ENCODE assay signal across 7 mouse cellular contexts in genomic region chr11:50290486-50291225, GRCm38 (mm10). TPM values are rescaled to one million over a fixed set of nuclear protein-coding genes. Genes with fewer than 3 reads are reported as not detected.
DNase-seq lines count a peak whose midpoint lies in the region; ATAC-seq and TF ChIP-seq lines count a peak whose summit lies in the region.

No protein-coding gene starts in this region.

- 19% methylated on average over 20 of the region's 20 CpGs for WGBS in forebrain, embryonic 11.5 days
- 12% methylated on average over 20 of the region's 20 CpGs for WGBS in neural tube, embryonic 13.5 days

- no peaks in the 10 kb centered on the region; the same call in 1 of the 2 replicates for H3K4me1 ChIP-seq in testis, adult 2 months (ENCODE audit: control insufficient read depth, insufficient read depth, low read length)
- peaks cover 2% of the 10 kb centered on the region; the same call in 1 of the 2 replicates for H3K4me1 ChIP-seq in forebrain, embryonic 11.5 days (replicated peaks; ENCODE audit: control insufficient read depth, insufficient read depth, low read length)
- peaks cover 33% of the 10 kb centered on the region for H3K4me1 ChIP-seq in neural tube, embryonic 13.5 days (replicated peaks)

- TF ChIP-seq POLR2A in testis, adult 2 months (IDR thresholded peaks at IDR 0.05; ENCODE audit: control insufficient read depth, low read depth, low read length), result no peak

- H3K27me3 ChIP-seq in testis, adult 2 months (ENCODE audit: control insufficient read depth, insufficient read depth, low read length), result no peaks in the 10 kb centered on the region
- no peaks in the 10 kb centered on the region for H3K27me3 ChIP-seq in forebrain, embryonic 11.5 days (ENCODE audit: control insufficient read depth, insufficient read depth, low read length)
- no peaks in the 10 kb centered on the region for H3K27me3 ChIP-seq in neural tube, embryonic 13.5 days

- H3K9ac ChIP-seq in forebrain, embryonic 11.5 days (ENCODE audit: low read length), result peak overlapping the region; percentile 99
- H3K9ac ChIP-seq in neural tube, embryonic 13.5 days, result peak overlapping the region; percentile 99

- no peaks in the 10 kb centered on the region for H3K9me3 ChIP-seq in forebrain, embryonic 11.5 days (ENCODE audit: control insufficient read depth, low read length)
- H3K9me3 ChIP-seq in neural tube, embryonic 13.5 days, result no peaks in the 10 kb centered on the region

- ATAC-seq in forebrain, embryonic 11.5 days (replicated peaks; ENCODE audit: low FRiP score), result no peak
- ATAC-seq in neural tube, embryonic 13.5 days (ENCODE audit: low read depth), result no peak

- H3K36me3 ChIP-seq in testis, adult 2 months (ENCODE audit: control insufficient read depth, insufficient read depth, low read length), result no peaks in the 10 kb centered on the region
- no peaks in the 10 kb centered on the region; the same call in 1 of the 2 replicates for H3K36me3 ChIP-seq in forebrain, embryonic 11.5 days (ENCODE audit: control insufficient read depth, insufficient read depth, low read length)
- H3K36me3 ChIP-seq in neural tube, embryonic 13.5 days, result peaks cover 25% of the 10 kb centered on the region

- no peak for TF ChIP-seq CTCF in testis, adult 2 months (IDR thresholded peaks at IDR 0.05; ENCODE audit: control insufficient read depth, insufficient read depth, insufficient replicate concordance, low read depth, low read length)

- no peak for DNase-seq in testis, postnatal 10 days (ENCODE audit: low spot score)
- no peak for DNase-seq in forebrain, embryonic 11.5 days (ENCODE audit: low spot score)
- DNase-seq in kidney, postnatal 10 days, result peak; percentile 33
- DNase-seq in right cerebral cortex, adult 18-20 months, result no peak
- DNase-seq in cerebellum, adult 11-12 months, result no peak

- H3K4me2 ChIP-seq in forebrain, embryonic 11.5 days (ENCODE audit: low read depth, low read length, severe bottlenecking), result peak overlapping the region; percentile 78
- peak overlapping the region; percentile 78 for H3K4me2 ChIP-seq in neural tube, embryonic 13.5 days

- H3K4me3 ChIP-seq in testis, adult 2 months (ENCODE audit: control insufficient read depth, low read depth, low read length), result peak overlapping the region; percentile 93
- H3K4me3 ChIP-seq in forebrain, embryonic 11.5 days (ENCODE audit: low read depth, low read length), result peak overlapping the region; percentile 98
- H3K4me3 ChIP-seq in neural tube, embryonic 13.5 days, result peak overlapping the region; percentile 99

- H3K27ac ChIP-seq in testis, adult 2 months (ENCODE audit: control insufficient read depth, insufficient read depth, low read depth, low read length), result peak overlapping the region; percentile 88
- H3K27ac ChIP-seq in forebrain, embryonic 11.5 days (ENCODE audit: low read depth, low read length), result peak overlapping the region; percentile 95; the same call in 1 of the 2 replicates
- peak overlapping the region; percentile 97; the same call in 1 of the 2 replicates for H3K27ac ChIP-seq in neural tube, embryonic 13.5 days (replicated peaks)

RNA-seq across cellular contexts. Expression of gene Maml1, which starts 1.5 kb away (rescaled TPM):
- 4.2 TPM in 2 replicates for polyA plus RNA-seq in testis, adult 2 months (2012; rRNA removed)
- polyA plus RNA-seq in forebrain, embryonic 11.5 days (2014; fragmentation: Nextera tagmentation; extraction: Ambion mirVana), result 10.0 and 11.9 TPM in 2 replicates
- 3.1 and 3.7 TPM in 2 replicates for polyA plus RNA-seq in neural tube, embryonic 13.5 days (2015; fragmentation: Nextera tagmentation; extraction: Ambion mirVana)

RNA-seq across cellular contexts. Expression of gene Canx, which starts 34.8 kb away (rescaled TPM):
- polyA plus RNA-seq in testis, adult 2 months (2012; rRNA removed), result 41.5 and 58.3 TPM in 2 replicates
- polyA plus RNA-seq in forebrain, embryonic 11.5 days (2014; fragmentation: Nextera tagmentation; extraction: Ambion mirVana), result 235 and 248 TPM in 2 replicates
- 275 and 302 TPM in 2 replicates for polyA plus RNA-seq in neural tube, embryonic 13.5 days (2015; fragmentation: Nextera tagmentation; extraction: Ambion mirVana)

RNA-seq across cellular contexts. Expression of gene Ltc4s, which starts 52.2 kb away (rescaled TPM):
- polyA plus RNA-seq in testis, adult 2 months (2012; rRNA removed), result 11.0 and 15.5 TPM in 2 replicates
- polyA plus RNA-seq in forebrain, embryonic 11.5 days (2014; fragmentation: Nextera tagmentation; extraction: Ambion mirVana), result 0.51 and 0.81 TPM in 2 replicates
- polyA plus RNA-seq in neural tube, embryonic 13.5 days (2015; fragmentation: Nextera tagmentation; extraction: Ambion mirVana), result 1.8 and 2.6 TPM in 2 replicates
